Mouse (Mus musculus) kidney, postnatal 0 days (tissue): ENCODE results near the gene Sgcd. TPM values are rescaled to one million over a fixed set of nuclear protein-coding genes. Genes with fewer than 3 reads are reported as not detected.

Source experiments
- ATAC-seq: fragments of 200-750 bp; cut with Nextera tagmentation; replicated peaks from 2 replicates; pipeline ENCODE4 v1.8.0; 2017; ENCODE audit warnings: low read depth, moderate number of reproducible peaks, moderate TSS enrichment, moderate library complexity; ENCODE audit not compliant: low FRiP score
- DNase-seq: peaks from one replicate; pipeline ENCODE4 v3.0.0-alpha.2; 2016; ENCODE audit warnings: low spot score
- H3K27ac ChIP-seq: fragments of 300-500 bp; sonication (generic); 2 replicates; pipeline ENCODE4 v1.5.1; 2014; ENCODE audit warnings: mild to moderate bottlenecking
- H3K27me3 ChIP-seq: fragments of 300-500 bp; sonication (generic); 2 replicates; pipeline ENCODE4 v1.6.1; 2014; ENCODE audit warnings: low read length, mixed read lengths; ENCODE audit not compliant: insufficient read depth
- H3K36me3 ChIP-seq: fragments of 300-500 bp; sonication (generic); 2 replicates; pipeline ENCODE4 v1.6.1; 2014; ENCODE audit warnings: low read length, mixed read lengths; ENCODE audit not compliant: insufficient read depth
- H3K4me1 ChIP-seq: fragments of 300-500 bp; sonication (generic); replicated peaks from 2 replicates; pipeline ENCODE4 v1.6.1; 2014; ENCODE audit warnings: antibody characterized with exemption, low read length, mixed read lengths; ENCODE audit not compliant: insufficient read depth
- H3K4me2 ChIP-seq: fragments of 300-500 bp; sonication (generic); 2 replicates; pipeline ENCODE4 v1.6.1; 2014; ENCODE audit warnings: mild to moderate bottlenecking, low read length, moderate library complexity, mixed read lengths
- H3K4me3 ChIP-seq: fragments of 300-500 bp; sonication (generic); replicated peaks from 2 replicates; pipeline ENCODE4 v1.5.1; 2014; ENCODE audit warnings: low read depth, low read length
- H3K9ac ChIP-seq: fragments of 300-500 bp; sonication (generic); 2 replicates; pipeline ENCODE4 v1.6.1; 2014; ENCODE audit warnings: low read depth, low read length
- H3K9me3 ChIP-seq: fragments of 300-500 bp; sonication (generic); replicated peaks from 2 replicates; pipeline ENCODE4 v1.6.1; 2016; ENCODE audit warnings: low read length, inconsistent platforms, mixed read lengths
- CTCF ChIP-seq: IDR thresholded peaks from 2 replicates; pipeline ENCODE4 v1.5.1; 2016; ENCODE audit warnings: antibody characterized with exemption, low read depth, mild to moderate bottlenecking, moderate library complexity
- WGBS: fragments of 180-500 bp; shearing (Covaris S2); extraction: QIAGEN DNeasy Blood & Tissue Kit; methylation state at CpG from one replicate; pipeline ENCODE4 v1.1.7; 2014; 5-methylcytosine and 5-hydroxymethylcytosine counted together
- polyA plus RNA-seq: library from polyadenylated mRNA; unstranded; fragments of >200 nt; fragmentation: Nextera tagmentation; extraction: Ambion mirVana; gene quantifications from 2 replicates; pipeline ENCODE4 v1.2.1, GENCODE M21; 2015

Gene Sgcd
- polyA plus RNA-seq, 1 experiment from 2014 or later, result 1.3 TPM

GRCm38 (mm10) chr11:47640556-47640955 lies 348.2 kb downstream of the Sgcd start:
- WGBS, result 35% methylated on average over 1 of the region's 1 CpGs
- ATAC-seq (no peak), DNase-seq (no peak)
- Histone ChIP-seq H3K9ac (no peak overlapping the region), H3K4me1 (no peaks in the 10 kb centered on the region), H3K9me3 (no peaks in the 10 kb centered on the region), H3K36me3 (no peaks in the 10 kb centered on the region), H3K4me3 (no peak overlapping the region), H3K4me2 (no peak overlapping the region), H3K27ac (no peak overlapping the region), H3K27me3 (no peaks in the 10 kb centered on the region)
- no peak for TF ChIP-seq CTCF

- H3K9ac ChIP-seq, result no peak overlapping the region
- WGBS, result 86% methylated on average over 2 of the region's 2 CpGs
- no peak overlapping the region for H3K4me2 ChIP-seq
- H3K27me3 ChIP-seq, result no peaks in the 10 kb centered on the region
- DNase-seq, result no peak
- no peaks in the 10 kb centered on the region for H3K36me3 ChIP-seq
- ATAC-seq, result no peak
- no peak for TF ChIP-seq CTCF
- H3K27ac ChIP-seq, result no peak overlapping the region
- H3K4me1 ChIP-seq, result no peaks in the 10 kb centered on the region
- H3K4me3 ChIP-seq, result no peak overlapping the region
- H3K9me3 ChIP-seq, result no peaks in the 10 kb centered on the region
These were observed 358.6 kb downstream of the Sgcd start for GRCm38 (mm10) chr11:47630186-47630585.

GRCm38 (mm10) chr11:47609892-47610291 lies 378.9 kb downstream of the Sgcd start:
- ATAC-seq (no peak), DNase-seq (no peak)
- Histone ChIP-seq H3K27me3 (no peaks in the 10 kb centered on the region), H3K4me1 (no peaks in the 10 kb centered on the region), H3K4me2 (no peak overlapping the region), H3K27ac (no peak overlapping the region), H3K9ac (no peak overlapping the region), H3K4me3 (no peak overlapping the region), H3K36me3 (no peaks in the 10 kb centered on the region), H3K9me3 (no peaks in the 10 kb centered on the region)
- TF ChIP-seq CTCF, result no peak
- WGBS, result 80% methylated on average over 4 of the region's 4 CpGs

- ATAC-seq (no peak), DNase-seq (no peak)
- H3K4me3 ChIP-seq, result no peak overlapping the region
- H3K27me3 ChIP-seq, result no peaks in the 10 kb centered on the region
- 59% methylated on average over 4 of the region's 4 CpGs for WGBS
- no peak overlapping the region for H3K4me2 ChIP-seq
- no peak overlapping the region for H3K9ac ChIP-seq
- no peaks in the 10 kb centered on the region for H3K36me3 ChIP-seq
- H3K9me3 ChIP-seq, result no peaks in the 10 kb centered on the region
- no peak for TF ChIP-seq CTCF
- H3K4me1 ChIP-seq, result no peaks in the 10 kb centered on the region
- no peak overlapping the region for H3K27ac ChIP-seq
These were observed 414.1 kb downstream of the Sgcd start for GRCm38 (mm10) chr11:47574635-47575034.

GRCm38 (mm10) chr11:47568488-47568887 lies 420.3 kb downstream of the Sgcd start:
- Histone ChIP-seq H3K27ac (no peak overlapping the region), H3K27me3 (no peaks in the 10 kb centered on the region), H3K36me3 (no peaks in the 10 kb centered on the region), H3K9me3 (no peaks in the 10 kb centered on the region), H3K4me3 (no peak overlapping the region), H3K4me1 (no peaks in the 10 kb centered on the region), H3K4me2 (no peak overlapping the region), H3K9ac (no peak overlapping the region)
- ATAC-seq (peak; percentile 80), DNase-seq (peak; percentile 8)
- no peak for TF ChIP-seq CTCF
- 53% methylated on average over 1 of the region's 1 CpGs for WGBS

GRCm38 (mm10) chr11:47566156-47566555 lies 422.6 kb downstream of the Sgcd start:
- no peaks in the 10 kb centered on the region for H3K27me3 ChIP-seq
- no peaks in the 10 kb centered on the region for H3K4me1 ChIP-seq
- no peak overlapping the region for H3K9ac ChIP-seq
- no peak overlapping the region for H3K4me2 ChIP-seq
- WGBS, result 83% methylated on average over 3 of the region's 3 CpGs
- TF ChIP-seq CTCF, result no peak
- no peaks in the 10 kb centered on the region for H3K9me3 ChIP-seq
- no peak overlapping the region for H3K27ac ChIP-seq
- ATAC-seq (no peak), DNase-seq (no peak)
- H3K36me3 ChIP-seq, result no peaks in the 10 kb centered on the region
- no peak overlapping the region for H3K4me3 ChIP-seq

GRCm38 (mm10) chr11:47524845-47525244 lies 463.9 kb downstream of the Sgcd start:
- Histone ChIP-seq H3K27ac (no peak overlapping the region), H3K9ac (no peak overlapping the region), H3K4me3 (no peak overlapping the region), H3K36me3 (no peaks in the 10 kb centered on the region), H3K4me2 (no peak overlapping the region), H3K27me3 (no peaks in the 10 kb centered on the region), H3K9me3 (no peaks in the 10 kb centered on the region), H3K4me1 (no peaks in the 10 kb centered on the region)
- peak; percentile 2 for DNase-seq
- TF ChIP-seq CTCF, result no peak
- WGBS, result 48% methylated on average over 1 of the region's 1 CpGs
- ATAC-seq, result no peak
